Mouse (Mus musculus) heart, postnatal 0 days (tissue): ENCODE measurements around the gene Smc6.

Source experiments
- CTCF ChIP-seq: IDR thresholded peaks from 2 replicates; pipeline ENCODE4 v1.5.1; 2016; ENCODE audit warnings: antibody characterized with exemption, control low read depth, low read depth
- EP300 ChIP-seq: IDR thresholded peaks from 2 replicates; pipeline ENCODE4 v1.6.1; 2016; ENCODE audit warnings: antibody characterized with exemption, low read depth

DNA sequence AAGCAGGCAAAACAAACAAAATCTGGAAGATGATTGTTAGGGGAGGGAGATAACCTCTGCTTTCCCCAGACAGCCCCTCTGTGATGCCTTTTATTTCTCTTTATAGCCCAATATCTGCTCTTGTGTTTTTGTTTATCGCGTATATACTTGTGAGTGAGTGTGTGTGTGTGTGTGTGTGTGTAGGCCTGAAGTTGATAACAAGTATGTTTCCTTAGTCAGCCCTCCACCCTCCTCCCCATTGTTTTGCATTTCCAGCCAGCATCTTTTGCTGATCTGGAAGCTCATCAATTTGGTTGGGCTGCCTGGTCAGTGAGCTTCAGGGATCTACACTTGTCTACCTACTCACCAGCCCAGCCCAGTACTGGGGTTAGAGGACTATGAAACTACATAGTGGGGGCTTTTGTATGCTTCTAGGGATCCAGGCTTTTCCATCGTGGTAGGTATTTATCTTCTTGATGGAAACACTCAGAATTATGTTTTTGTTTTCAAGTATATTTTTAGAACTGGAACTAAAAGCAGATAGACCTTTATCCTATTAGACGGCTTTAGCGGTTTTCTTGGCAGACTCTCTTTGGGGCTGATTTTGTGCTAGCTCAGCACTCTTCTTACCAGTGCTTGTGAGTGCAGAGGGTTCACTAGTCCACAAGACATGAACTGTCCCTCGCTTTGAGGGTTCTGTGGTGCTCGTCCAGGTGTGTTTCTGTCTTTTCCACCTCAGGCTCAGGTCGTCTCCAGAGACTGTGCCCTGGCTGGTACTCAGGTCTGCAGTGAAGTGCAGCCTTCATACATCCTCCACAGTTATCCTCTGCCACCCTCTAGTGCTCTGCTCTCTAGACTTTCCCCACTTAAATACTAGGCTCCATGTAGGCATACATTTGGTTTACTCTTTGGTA, 41.3 kb downstream of the Smc6 start:
- no peak for TF ChIP-seq CTCF
- no peak for TF ChIP-seq EP300
